Mouse (Mus musculus) spleen, postnatal 36 days (tissue): Measurements from ENCODE around the gene Palm.
"Not testable (repeated sequence)": the region's sequence is repeated elsewhere in the genome, so short reads cannot be mapped to it uniquely, and the experiment has no call there.

Experiments
- DNase-seq, 2 experiments: peaks; one replicate each; pipeline ENCODE4 v3.0.0; 2022; ENCODE audit warnings: low spot score in 2 of 2, mixed read lengths in 1 of 2

Palm gene

DNA sequence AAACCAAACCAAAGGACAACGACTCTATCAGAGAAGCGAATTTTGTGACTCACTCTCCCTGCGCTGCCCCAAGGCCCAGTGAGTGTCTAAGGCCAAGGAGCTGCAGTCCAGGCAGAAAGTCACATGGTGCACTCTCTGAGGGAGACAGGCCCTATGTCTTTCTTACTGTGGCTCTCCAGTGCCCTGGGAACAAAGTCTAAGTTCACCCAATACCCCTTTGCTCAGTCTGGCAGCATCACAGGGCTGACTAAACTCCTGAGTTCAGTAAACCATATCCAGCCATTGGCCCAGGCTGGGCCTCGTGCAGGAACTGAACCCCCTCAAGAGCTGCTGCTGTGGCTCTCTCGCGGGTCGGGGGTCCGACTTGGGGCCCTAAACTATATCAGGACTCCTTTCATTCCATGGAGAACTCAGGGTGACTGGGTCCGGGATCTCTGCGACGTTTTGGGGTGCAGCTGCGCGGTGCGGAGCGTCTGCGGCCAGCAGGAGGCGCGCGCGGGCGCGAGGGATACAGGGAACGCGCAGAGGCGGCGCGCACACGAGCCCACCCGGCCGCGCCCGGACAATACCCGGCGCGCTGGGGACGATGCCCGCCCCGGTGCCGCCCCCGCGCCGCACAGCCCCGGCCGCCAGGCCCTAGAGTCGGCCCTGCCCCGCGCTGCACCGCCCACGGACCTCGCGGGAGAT is at the start of gene Palm:
Gene Palm (plus strand): TSS at position 522 of the 687 bp plus-strand sequence.
- DNase-seq = peak; percentile 49 to 64

GRCm38 (mm10) chr10:79743650-79744365 is 49.6 kb upstream of the Palm start:
- no peak for DNase-seq

- DNase-seq = no peak
Observed at GRCm38 (mm10) chr10:79745411-79745810, 48.0 kb upstream of the Palm start.

GRCm38 (mm10) chr10:79745898-79746773 is 47.2 kb upstream of the Palm start, which contains the start of gene Polrmt:
Polrmt (minus strand) TSS chr10:79746581.
- DNase-seq = peak; percentile 97 to 99

DNA sequence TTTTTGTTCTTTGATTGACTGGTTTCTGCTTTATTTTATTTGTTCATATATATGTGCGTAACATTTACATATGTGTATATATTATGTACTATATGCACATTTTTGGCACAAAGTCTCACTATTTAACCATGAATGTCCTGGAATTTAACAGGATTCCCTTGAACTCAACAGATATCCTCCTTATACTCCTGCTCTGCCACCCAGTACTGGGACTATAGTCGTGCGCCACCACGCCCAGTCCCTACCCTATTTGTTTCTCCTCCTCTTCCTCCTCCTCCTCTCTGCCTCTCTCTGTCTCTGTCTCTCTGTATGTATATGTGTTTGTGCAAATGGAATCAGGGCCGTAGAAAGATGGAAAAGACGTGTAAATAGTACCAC is 46.6 kb upstream of the Palm start:
- DNase-seq = peak in 1 of 2 experiments; percentile 32

- no peak for DNase-seq
Observed at GRCm38 (mm10) chr10:79748496-79748895, 44.9 kb upstream of the Palm start.

GRCm38 (mm10) chr10:79754856-79755516 is 38.4 kb upstream of the Palm start, which contains the start of gene Fgf22:
Fgf22 (plus strand) TSS chr10:79755076.
- peak in 1 of 2 experiments; percentile 30 for DNase-seq

DNA sequence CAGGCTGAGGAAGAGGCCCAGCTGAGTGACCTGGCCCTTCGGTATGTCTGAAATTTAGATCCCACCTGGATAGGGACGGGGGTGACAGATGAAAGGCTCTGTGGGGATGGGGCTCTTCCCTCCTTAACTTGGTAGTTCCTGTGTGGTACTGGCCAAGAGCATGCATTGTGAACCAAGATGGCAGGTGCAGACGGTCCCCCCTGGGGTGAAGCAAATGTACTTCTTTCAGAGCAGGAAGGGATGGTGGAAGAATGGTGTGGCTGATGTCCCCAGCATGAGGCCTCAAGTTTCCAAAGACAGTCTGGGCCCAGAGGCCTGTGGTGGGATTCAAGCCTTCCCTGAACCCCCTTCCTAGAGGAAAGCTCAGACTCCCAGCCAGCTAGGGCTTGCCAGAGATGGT is 37.5 kb upstream of the Palm start:
- DNase-seq = no peak

DNA sequence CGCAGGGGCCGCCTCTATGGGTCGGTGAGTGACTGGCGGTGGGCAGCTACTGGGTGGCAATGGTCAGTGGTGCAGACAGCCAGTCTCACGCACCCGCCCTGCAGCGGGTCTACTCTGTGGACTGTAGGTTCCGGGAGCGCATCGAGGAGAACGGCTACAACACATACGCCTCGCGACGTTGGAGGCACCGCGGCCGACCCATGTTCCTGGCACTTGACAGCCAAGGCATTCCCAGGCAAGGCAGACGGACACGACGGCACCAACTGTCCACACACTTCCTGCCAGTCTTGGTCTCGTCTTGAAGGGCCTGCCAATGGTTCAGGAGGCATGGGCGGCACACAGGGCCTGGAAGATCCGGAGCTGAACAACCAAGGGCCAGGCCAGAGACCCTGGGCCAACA is 36.7 kb upstream of the Palm start:
- DNase-seq = no peak

DNA sequence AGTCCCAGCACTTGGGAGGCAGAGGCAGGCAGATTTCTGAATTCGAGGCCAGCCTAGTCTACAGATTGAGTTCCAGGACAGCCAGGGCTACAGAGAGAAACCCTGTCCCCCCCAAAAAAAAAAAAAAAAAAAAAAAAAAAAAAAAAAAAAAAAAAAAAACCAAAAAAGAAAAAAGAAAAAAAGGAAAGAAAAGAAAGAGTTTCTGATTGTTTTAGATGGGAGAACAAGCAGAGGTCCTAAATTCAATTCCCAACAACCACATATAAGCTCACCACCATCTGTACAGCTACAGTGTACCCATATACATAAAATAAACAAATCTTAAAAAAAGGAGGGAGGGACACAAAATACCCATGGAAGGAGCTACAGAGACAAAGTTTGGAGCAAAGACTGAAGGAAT is 33.7 kb upstream of the Palm start:
- DNase-seq = not testable (repeated sequence)

- DNase-seq = no peak
Observed at GRCm38 (mm10) chr10:79760603-79761143, 32.7 kb upstream of the Palm start.

DNA sequence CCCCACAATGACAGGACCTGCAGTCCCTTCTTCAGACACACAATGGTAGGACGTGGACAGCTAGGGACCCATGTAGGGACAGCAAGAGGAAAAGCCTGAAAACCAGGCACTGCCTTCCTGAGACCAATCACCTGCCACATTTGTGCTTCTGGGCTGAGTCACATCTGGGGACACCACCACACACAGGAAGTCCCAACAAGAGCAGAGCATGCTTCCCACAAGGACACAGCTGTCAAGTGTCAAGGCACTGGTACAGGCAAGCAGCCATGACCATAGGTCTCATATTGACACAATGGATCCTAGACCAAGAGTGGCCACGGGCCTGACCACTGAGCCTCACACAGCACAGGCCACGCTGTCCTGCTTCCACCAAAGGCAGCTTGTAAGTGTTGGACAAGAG is 30.5 kb upstream of the Palm start:
- DNase-seq = no peak

GRCm38 (mm10) chr10:79764234-79764633 is 29.1 kb upstream of the Palm start:
- no peak for DNase-seq

- DNase-seq = no peak
Observed at GRCm38 (mm10) chr10:79765228-79765745, 28.1 kb upstream of the Palm start.

DNA sequence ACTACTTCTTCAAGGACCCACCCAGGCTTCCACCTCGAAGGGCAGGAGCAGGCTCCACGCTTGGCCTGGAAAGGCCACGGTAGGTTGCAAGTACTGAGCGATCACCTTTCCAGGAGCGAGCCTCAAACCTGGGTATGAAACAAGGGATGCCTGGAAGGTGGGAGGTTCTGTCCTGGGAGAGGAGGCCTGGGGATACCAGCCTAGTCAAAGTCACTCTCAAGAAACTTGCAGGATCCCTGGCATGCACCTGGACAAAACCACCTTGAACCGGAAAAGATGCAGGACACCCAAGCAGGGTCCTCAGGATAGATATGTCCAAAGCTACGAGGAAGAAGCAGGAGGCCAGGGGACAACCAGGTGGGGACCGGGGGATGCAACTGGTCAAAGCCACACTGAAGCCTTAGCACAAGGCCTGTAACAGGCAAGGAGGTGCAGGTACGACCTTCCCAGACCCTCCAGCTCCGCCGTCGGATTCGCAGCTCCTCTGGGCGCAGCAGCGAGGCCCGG is 27.3 kb upstream of the Palm start:
- DNase-seq = no peak

GRCm38 (mm10) chr10:79766508-79767325 is 26.7 kb upstream of the Palm start, which contains the start of gene Rnf126:
Rnf126 (minus strand) TSS chr10:79766952.
- peak; percentile 100 for DNase-seq

- DNase-seq = peak; percentile 62 to 73
Observed at GRCm38 (mm10) chr10:79767372-79768244, 25.8 kb upstream of the Palm start.

GRCm38 (mm10) chr10:79768400-79768799 is 25.0 kb upstream of the Palm start:
- peak; percentile 62 to 68 for DNase-seq

GRCm38 (mm10) chr10:79769329-79769728 is 24.0 kb upstream of the Palm start:
- no peak for DNase-seq
